Mouse (Mus musculus): Measurements from ENCODE around the gene Ddah1. TPM values are rescaled to one million over a fixed set of nuclear protein-coding genes. Genes with fewer than 3 reads are reported as not detected.
"Not testable (repeated sequence)": the region's sequence is repeated elsewhere in the genome, so short reads cannot be mapped to it uniquely, and the experiment has no call there.

The Ddah1 gene
- polyA plus RNA-seq, 1 experiment from 2014 or later, result 91.2 TPM

DNA sequence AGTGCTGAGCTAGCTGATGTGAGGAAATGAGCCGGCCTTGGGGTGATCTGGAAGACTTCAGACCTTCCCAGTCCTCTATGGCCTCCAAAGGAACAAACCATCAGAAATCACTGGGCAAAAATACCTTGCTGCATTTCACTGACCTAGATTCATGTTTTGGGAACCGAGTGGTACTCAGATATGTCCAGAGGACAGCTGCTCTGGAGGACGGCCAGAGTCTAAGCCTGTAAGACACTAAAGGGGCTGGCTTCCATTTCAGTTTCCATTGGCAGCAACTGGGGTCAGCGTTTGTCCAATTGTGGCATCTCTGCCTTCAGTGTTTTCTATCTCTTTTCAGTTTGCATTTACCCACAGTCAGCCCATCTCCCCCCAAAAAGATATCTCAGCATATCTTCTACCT is 115.7 kb downstream of the Ddah1 start:
- no peaks in the 10 kb centered on the region for H3K27me3 ChIP-seq (ENCODE audit: control insufficient read depth, insufficient read depth, low read length)
- no peak overlapping the region for H3K27ac ChIP-seq (replicated peaks; ENCODE audit: low read depth, low read length)
- H3K4me3 ChIP-seq (replicated peaks; ENCODE audit: low read depth, low read length), result no peak overlapping the region
- no peak overlapping the region for H3K9ac ChIP-seq (replicated peaks; ENCODE audit: low read length)
- no peak for DNase-seq
- H3K36me3 ChIP-seq (ENCODE audit: control insufficient read depth, insufficient read depth, low read length), result no peaks in the 10 kb centered on the region
- H3K9me3 ChIP-seq (ENCODE audit: control insufficient read depth, low read length), result no peaks in the 10 kb centered on the region
- H3K4me2 ChIP-seq (ENCODE audit: low read length), result no peak overlapping the region
- 91% methylated on average over 4 of the region's 4 CpGs for WGBS
- ATAC-seq (ENCODE audit: low FRiP score, low TSS enrichment), result no peak
- no peaks in the 10 kb centered on the region for H3K4me1 ChIP-seq (ENCODE audit: control insufficient read depth, insufficient read depth, low read length)

DNA sequence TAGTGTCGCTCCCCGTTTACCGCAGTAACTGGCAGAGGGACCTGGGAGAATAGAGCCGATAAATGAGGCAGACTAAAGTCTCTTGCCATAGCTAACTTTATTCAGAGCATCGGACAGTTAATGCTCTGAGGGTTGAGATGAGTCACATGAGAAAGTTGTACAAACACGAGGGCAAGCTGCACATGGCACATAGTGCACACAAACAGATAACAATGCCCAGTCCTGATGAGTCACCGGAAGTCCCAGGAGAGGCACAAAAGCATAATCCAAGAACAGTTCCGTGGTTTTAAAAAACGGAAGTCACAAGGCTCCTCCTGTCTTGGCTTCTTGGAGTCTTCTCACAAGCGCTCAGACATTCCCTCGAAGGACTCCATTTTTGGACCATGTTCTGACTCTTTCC is 117.6 kb downstream of the Ddah1 start:
- ATAC-seq (ENCODE audit: low FRiP score, low TSS enrichment) (no peak), DNase-seq (no peak)
- 88% methylated on average over 11 of the region's 11 CpGs for WGBS
- no peaks in the 10 kb centered on the region for H3K4me1 ChIP-seq (ENCODE audit: control insufficient read depth, insufficient read depth, low read length)
- H3K4me3 ChIP-seq (replicated peaks; ENCODE audit: low read depth, low read length), result no peak overlapping the region
- H3K27ac ChIP-seq (replicated peaks; ENCODE audit: low read depth, low read length), result no peak overlapping the region
- H3K9ac ChIP-seq (replicated peaks; ENCODE audit: low read length), result no peak overlapping the region
- no peak overlapping the region for H3K4me2 ChIP-seq (ENCODE audit: low read length)
- no peaks in the 10 kb centered on the region for H3K36me3 ChIP-seq (ENCODE audit: control insufficient read depth, insufficient read depth, low read length)
- no peaks in the 10 kb centered on the region for H3K27me3 ChIP-seq (ENCODE audit: control insufficient read depth, insufficient read depth, low read length)
- no peaks in the 10 kb centered on the region for H3K9me3 ChIP-seq (ENCODE audit: control insufficient read depth, low read length)

DNA sequence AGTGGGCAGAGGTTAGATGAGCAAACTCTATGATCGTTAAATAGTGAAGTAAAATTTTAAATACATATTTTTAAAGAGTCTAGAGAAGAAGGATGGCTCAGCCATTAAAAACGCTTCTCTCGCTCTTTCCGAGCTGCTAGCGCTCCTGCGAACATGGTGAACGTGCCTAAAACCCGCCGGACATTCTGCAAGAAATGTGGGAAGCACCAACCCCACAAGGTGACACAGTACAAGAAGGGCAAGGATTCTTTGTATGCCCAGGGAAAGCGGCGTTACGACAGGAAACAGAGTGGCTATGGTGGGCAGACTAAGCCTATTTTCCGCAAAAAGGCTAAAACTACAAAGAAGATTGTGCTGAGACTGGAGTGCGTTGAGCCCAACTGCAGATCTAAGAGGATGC is 120.4 kb downstream of the Ddah1 start:
- not testable (repeated sequence) for H3K27me3 ChIP-seq (ENCODE audit: control insufficient read depth, insufficient read depth, low read length); H3K4me1 ChIP-seq (ENCODE audit: control insufficient read depth, insufficient read depth, low read length); H3K27ac ChIP-seq (replicated peaks; ENCODE audit: low read depth, low read length); H3K4me3 ChIP-seq (replicated peaks; ENCODE audit: low read depth, low read length); ATAC-seq (ENCODE audit: low FRiP score, low TSS enrichment); H3K9ac ChIP-seq (replicated peaks; ENCODE audit: low read length); H3K4me2 ChIP-seq (ENCODE audit: low read length); H3K9me3 ChIP-seq (ENCODE audit: control insufficient read depth, low read length); H3K36me3 ChIP-seq (ENCODE audit: control insufficient read depth, insufficient read depth, low read length); DNase-seq
- WGBS, result 55% methylated on average over 13 of the region's 14 CpGs

DNA sequence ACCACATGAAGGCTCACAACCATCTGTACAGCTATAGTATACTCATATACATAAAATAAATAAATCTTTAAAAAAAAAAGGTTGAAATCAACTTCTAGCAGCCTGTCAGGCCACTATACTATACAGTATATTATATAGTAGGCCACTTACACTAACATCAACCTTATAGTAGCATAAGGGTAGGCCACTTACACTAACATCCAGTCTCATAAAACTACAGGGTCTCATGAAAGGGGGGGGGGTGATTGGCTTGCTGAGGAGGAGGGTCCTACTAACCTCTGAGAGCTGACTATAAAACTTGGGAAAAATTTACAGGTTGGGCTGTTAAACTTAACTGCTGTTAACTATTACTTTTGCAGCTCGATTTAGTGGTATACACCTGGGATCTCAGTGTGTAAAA is 121.9 kb downstream of the Ddah1 start:
- Histone ChIP-seq H3K4me2 (ENCODE audit: low read length) (no peak overlapping the region), H3K4me3 (replicated peaks; ENCODE audit: low read depth, low read length) (no peak overlapping the region), H3K9ac (replicated peaks; ENCODE audit: low read length) (no peak overlapping the region), H3K4me1 (ENCODE audit: control insufficient read depth, insufficient read depth, low read length) (peaks cover 10% of the 10 kb centered on the region), H3K27ac (replicated peaks; ENCODE audit: low read depth, low read length) (no peak overlapping the region), H3K36me3 (ENCODE audit: control insufficient read depth, insufficient read depth, low read length) (no peaks in the 10 kb centered on the region), H3K9me3 (ENCODE audit: control insufficient read depth, low read length) (no peaks in the 10 kb centered on the region), H3K27me3 (ENCODE audit: control insufficient read depth, insufficient read depth, low read length) (no peaks in the 10 kb centered on the region)
- DNase-seq (no peak), ATAC-seq (ENCODE audit: low FRiP score, low TSS enrichment) (no peak)
- WGBS, result 94% methylated on average over 1 of the region's 1 CpGs

DNA sequence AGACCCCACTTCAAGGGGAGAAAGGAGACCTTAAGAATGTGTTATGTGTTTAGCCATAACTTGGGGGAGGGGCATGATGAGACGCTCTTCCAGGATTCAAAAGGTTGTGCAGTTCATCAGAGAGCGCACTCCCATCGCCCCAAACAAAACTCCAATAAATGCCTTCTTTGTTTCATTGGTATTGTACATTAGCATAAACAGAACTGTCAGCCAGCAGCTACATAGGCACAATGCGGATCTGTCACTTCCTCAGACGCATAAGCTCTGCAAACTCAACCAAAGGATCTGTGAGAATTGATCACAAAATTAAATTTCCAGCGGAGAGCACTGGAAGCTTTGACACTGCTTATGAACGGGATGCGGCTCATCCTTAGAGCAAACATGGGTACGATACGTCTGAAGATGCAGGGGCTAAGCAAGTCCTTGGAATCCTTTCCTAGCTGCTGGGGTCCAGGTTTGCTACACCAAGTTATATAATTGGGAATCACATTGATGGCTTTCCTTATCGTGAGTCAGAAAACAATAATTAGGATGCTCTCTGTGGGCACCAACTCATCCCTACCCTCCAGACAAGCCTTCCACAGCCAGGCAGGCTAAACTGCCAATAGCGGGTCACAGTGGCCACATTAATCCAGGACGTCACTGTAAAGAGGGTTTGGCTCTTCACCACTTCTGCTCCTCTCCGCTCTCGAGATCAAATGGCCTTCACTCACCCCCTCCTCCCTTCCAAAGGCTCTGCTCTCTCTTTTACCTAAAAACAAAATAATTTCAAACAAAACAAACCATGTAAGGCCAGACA is 123.8 kb downstream of the Ddah1 start:
- peak; percentile 33 for DNase-seq
- WGBS, result 63% methylated on average over 15 of the region's 15 CpGs
- no peaks in the 10 kb centered on the region for H3K9me3 ChIP-seq (ENCODE audit: control insufficient read depth, low read length)
- H3K27me3 ChIP-seq (ENCODE audit: control insufficient read depth, insufficient read depth, low read length), result no peaks in the 10 kb centered on the region
- no peak overlapping the region for H3K4me2 ChIP-seq (ENCODE audit: low read length)
- no peaks in the 10 kb centered on the region for H3K36me3 ChIP-seq (ENCODE audit: control insufficient read depth, insufficient read depth, low read length)
- no peak; the same call in 1 of the 2 replicates for ATAC-seq (ENCODE audit: low FRiP score, low TSS enrichment)
- H3K9ac ChIP-seq (replicated peaks; ENCODE audit: low read length), result no peak overlapping the region
- H3K27ac ChIP-seq (replicated peaks; ENCODE audit: low read depth, low read length), result peak overlapping the region; percentile 32; the same call in 1 of the 2 replicates
- no peak overlapping the region for H3K4me3 ChIP-seq (replicated peaks; ENCODE audit: low read depth, low read length)
- peaks cover 10% of the 10 kb centered on the region for H3K4me1 ChIP-seq (ENCODE audit: control insufficient read depth, insufficient read depth, low read length)

DNA sequence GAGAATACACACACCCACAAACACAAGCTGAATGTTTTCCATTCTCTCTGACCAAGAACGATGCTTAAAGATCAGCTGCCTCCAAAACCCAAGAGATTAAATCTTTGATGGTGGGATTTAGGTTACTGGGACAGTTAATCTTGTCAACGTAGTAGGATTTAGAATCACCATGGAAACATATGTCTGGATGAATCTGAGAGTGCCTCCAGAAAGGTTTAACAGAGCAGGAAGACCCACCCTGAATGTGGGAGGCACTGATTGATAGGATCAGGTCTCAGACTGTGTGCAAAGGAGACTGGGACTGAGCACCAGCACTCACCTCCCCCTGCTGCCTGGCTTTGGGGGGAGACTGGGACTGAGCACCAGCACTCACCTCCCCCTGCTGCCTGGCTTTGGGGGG is 124.8 kb downstream of the Ddah1 start:
- Histone ChIP-seq H3K9me3 (ENCODE audit: control insufficient read depth, low read length) (no peaks in the 10 kb centered on the region), H3K27me3 (ENCODE audit: control insufficient read depth, insufficient read depth, low read length) (no peaks in the 10 kb centered on the region), H3K27ac (replicated peaks; ENCODE audit: low read depth, low read length) (no peak overlapping the region), H3K9ac (replicated peaks; ENCODE audit: low read length) (no peak overlapping the region), H3K4me3 (replicated peaks; ENCODE audit: low read depth, low read length) (no peak overlapping the region), H3K4me1 (ENCODE audit: control insufficient read depth, insufficient read depth, low read length) (peaks cover 10% of the 10 kb centered on the region), H3K36me3 (ENCODE audit: control insufficient read depth, insufficient read depth, low read length) (no peaks in the 10 kb centered on the region), H3K4me2 (ENCODE audit: low read length) (no peak overlapping the region)
- DNase-seq, result peak; percentile 42
- no peak for ATAC-seq (ENCODE audit: low FRiP score, low TSS enrichment)
- WGBS, result 6% methylated on average over 2 of the region's 2 CpGs

DNA sequence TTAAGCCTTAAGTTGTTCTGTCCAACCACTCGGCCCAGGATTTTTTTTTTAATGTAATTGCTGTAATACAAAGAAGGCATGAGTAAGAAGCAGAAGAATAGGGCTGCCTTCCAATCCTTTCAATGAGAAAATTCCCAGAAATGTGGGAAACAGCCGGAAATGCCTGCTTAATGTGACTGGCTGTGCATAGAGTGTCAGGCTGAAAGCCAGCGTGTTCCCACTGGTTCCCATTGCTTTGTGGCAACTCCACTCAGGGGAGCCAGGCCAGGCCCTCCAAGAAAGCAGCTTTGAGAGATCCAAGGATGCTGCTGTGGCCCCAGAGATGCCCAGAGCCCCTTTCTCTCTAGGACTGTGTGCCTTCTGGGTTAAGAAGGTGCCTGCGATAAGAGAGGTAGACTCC is 126.9 kb downstream of the Ddah1 start:
- ATAC-seq (ENCODE audit: low FRiP score, low TSS enrichment) (no peak), DNase-seq (peak; percentile 35)
- H3K4me3 ChIP-seq (replicated peaks; ENCODE audit: low read depth, low read length), result no peak overlapping the region
- H3K9me3 ChIP-seq (ENCODE audit: control insufficient read depth, low read length), result no peaks in the 10 kb centered on the region
- H3K4me2 ChIP-seq (ENCODE audit: low read length), result no peak overlapping the region
- WGBS, result 66% methylated on average over 4 of the region's 4 CpGs
- H3K9ac ChIP-seq (replicated peaks; ENCODE audit: low read length), result no peak overlapping the region
- peak overlapping the region; percentile 21 for H3K27ac ChIP-seq (replicated peaks; ENCODE audit: low read depth, low read length)
- H3K27me3 ChIP-seq (ENCODE audit: control insufficient read depth, insufficient read depth, low read length), result no peaks in the 10 kb centered on the region
- no peaks in the 10 kb centered on the region for H3K36me3 ChIP-seq (ENCODE audit: control insufficient read depth, insufficient read depth, low read length)
- peaks cover 13% of the 10 kb centered on the region for H3K4me1 ChIP-seq (ENCODE audit: control insufficient read depth, insufficient read depth, low read length)

DNA sequence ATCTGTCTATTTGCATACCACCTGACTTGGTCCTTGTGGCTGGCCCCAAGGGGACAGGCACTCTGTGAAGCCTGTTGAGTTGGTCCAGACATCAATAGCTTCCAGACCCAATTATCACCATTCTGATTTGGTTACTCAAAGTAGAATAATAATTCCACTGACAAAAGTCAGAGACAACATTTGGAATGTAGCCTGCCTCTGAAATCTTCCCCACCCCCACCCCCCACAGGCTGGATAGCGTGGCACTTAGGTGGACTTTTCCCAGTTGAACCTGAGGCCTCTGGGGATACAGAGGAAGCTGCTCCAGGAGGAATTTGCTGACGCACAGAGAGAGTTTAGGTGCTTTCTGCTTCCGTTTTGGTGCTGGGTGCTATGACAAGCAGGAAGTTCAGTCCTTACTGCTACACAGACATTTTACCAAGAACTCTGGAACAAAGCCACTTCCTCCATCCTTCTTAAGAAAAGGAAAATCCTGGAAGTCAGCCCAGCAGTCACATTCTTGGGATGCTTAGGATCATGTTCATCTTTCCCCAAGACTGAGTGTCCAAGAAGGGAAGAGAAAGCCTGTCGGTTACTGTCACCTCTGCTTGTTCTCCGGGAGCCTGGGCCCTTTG is 127.5 kb downstream of the Ddah1 start:
- Histone ChIP-seq H3K27me3 (ENCODE audit: control insufficient read depth, insufficient read depth, low read length) (no peaks in the 10 kb centered on the region), H3K36me3 (ENCODE audit: control insufficient read depth, insufficient read depth, low read length) (no peaks in the 10 kb centered on the region), H3K4me2 (ENCODE audit: low read length) (no peak overlapping the region), H3K9ac (replicated peaks; ENCODE audit: low read length) (no peak overlapping the region), H3K27ac (replicated peaks; ENCODE audit: low read depth, low read length) (peak overlapping the region; percentile 21), H3K4me3 (replicated peaks; ENCODE audit: low read depth, low read length) (no peak overlapping the region), H3K9me3 (ENCODE audit: control insufficient read depth, low read length) (no peaks in the 10 kb centered on the region), H3K4me1 (ENCODE audit: control insufficient read depth, insufficient read depth, low read length) (peaks cover 16% of the 10 kb centered on the region)
- 69% methylated on average over 5 of the region's 5 CpGs for WGBS
- ATAC-seq (ENCODE audit: low FRiP score, low TSS enrichment) (no peak), DNase-seq (no peak)

DNA sequence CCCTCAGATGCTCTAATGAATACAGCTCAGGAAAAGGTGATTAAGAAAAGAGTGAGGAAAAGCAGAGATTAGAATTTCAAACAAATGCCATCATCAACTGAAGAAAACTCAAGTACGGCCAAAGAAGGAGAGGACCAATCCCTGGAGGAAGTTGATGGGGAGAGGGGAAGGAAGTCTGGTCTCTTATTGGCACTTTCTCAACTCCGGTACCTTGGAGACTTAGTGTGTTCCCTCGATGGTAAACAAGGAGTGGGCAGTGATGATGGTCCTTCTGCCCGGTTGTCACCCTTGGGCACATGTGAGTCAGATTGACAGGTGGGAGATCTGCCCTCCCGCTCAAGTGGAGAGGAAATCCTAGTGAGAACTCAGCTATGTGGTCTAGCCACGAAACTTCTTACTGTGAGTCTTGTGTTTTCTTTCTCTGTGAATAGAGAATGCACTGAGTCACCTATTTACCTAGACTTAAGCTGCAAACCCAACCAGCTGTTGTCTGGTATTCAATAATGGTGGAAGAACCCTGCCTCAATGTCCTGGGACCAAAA is 129.0 kb downstream of the Ddah1 start:
- H3K9me3 ChIP-seq (ENCODE audit: control insufficient read depth, low read length), result no peaks in the 10 kb centered on the region
- H3K27me3 ChIP-seq (ENCODE audit: control insufficient read depth, insufficient read depth, low read length), result no peaks in the 10 kb centered on the region
- no peak overlapping the region for H3K4me3 ChIP-seq (replicated peaks; ENCODE audit: low read depth, low read length)
- H3K4me2 ChIP-seq (ENCODE audit: low read length), result no peak overlapping the region
- H3K9ac ChIP-seq (replicated peaks; ENCODE audit: low read length), result no peak overlapping the region
- H3K36me3 ChIP-seq (ENCODE audit: control insufficient read depth, insufficient read depth, low read length), result no peaks in the 10 kb centered on the region
- H3K4me1 ChIP-seq (ENCODE audit: control insufficient read depth, insufficient read depth, low read length), result peaks cover 9% of the 10 kb centered on the region; the same call in 1 of the 2 replicates
- 85% methylated on average over 6 of the region's 6 CpGs for WGBS
- ATAC-seq (ENCODE audit: low FRiP score, low TSS enrichment) (no peak), DNase-seq (no peak)
- H3K27ac ChIP-seq (replicated peaks; ENCODE audit: low read depth, low read length), result no peak overlapping the region
